Mouse (Mus musculus): ENCODE results near the gene Lrat.

GRCm38 (mm10) chr3:82857414-82858077 lies 46.2 kb downstream of the Lrat start:
- no peak for TF ChIP-seq TAL1 (conservative IDR thresholded peaks at IDR 0.05; ENCODE audit: low read depth, low read length)
- TF ChIP-seq CTCF (IDR thresholded peaks at IDR 0.05; ENCODE audit: low read depth, low read length), result no peak
- no peak for TF ChIP-seq GATA1 (IDR thresholded peaks at IDR 0.05; ENCODE audit: borderline replicate concordance, low read length)
- TF ChIP-seq GATA2 (IDR thresholded peaks at IDR 0.05; ENCODE audit: borderline replicate concordance, low read depth, low read length), result no peak

Data from G1E (cell line).